Comparison of ENCODE assay signal across 8 mouse cellular contexts in genomic region chrX:17571271-17571620, GRCm38 (mm10). TPM values are rescaled to one million over a fixed set of nuclear protein-coding genes. Genes with fewer than 3 reads are reported as not detected.
DNase-seq lines count a peak whose midpoint lies in the region; ATAC-seq and TF ChIP-seq lines count a peak whose summit lies in the region.

No protein-coding gene starts in this region.

- peak overlapping the region; percentile 63 for H3K4me3 ChIP-seq in heart, embryonic 13.5 days
- peak overlapping the region; percentile 71 for H3K4me3 ChIP-seq in heart, postnatal 0 days (ENCODE audit: low read depth, low read length)
- H3K4me3 ChIP-seq in midbrain, embryonic 11.5 days (ENCODE audit: low read depth, low read length): peak overlapping the region; percentile 33

- H3K27ac ChIP-seq in heart, embryonic 13.5 days (replicated peaks): peak overlapping the region; percentile 89
- peak overlapping the region; percentile 94 for H3K27ac ChIP-seq in heart, postnatal 0 days (ENCODE audit: low read depth)
- H3K27ac ChIP-seq in midbrain, embryonic 11.5 days (ENCODE audit: low read depth, low read length): peak overlapping the region; percentile 84

- 35% methylated on average over 10 of the region's 10 CpGs for WGBS in heart, embryonic 13.5 days
- 34% methylated on average over 10 of the region's 10 CpGs for WGBS in heart, postnatal 0 days
- 17% methylated on average over 10 of the region's 10 CpGs for WGBS in midbrain, embryonic 11.5 days

- H3K4me2 ChIP-seq in heart, embryonic 13.5 days: peak overlapping the region; percentile 64
- H3K4me2 ChIP-seq in heart, postnatal 0 days (ENCODE audit: low read depth, low read length): peak overlapping the region; percentile 56
- H3K4me2 ChIP-seq in midbrain, embryonic 11.5 days: peak overlapping the region; percentile 41

- H3K9ac ChIP-seq in heart, embryonic 13.5 days: peak overlapping the region; percentile 83
- peak overlapping the region; percentile 73 for H3K9ac ChIP-seq in heart, postnatal 0 days (replicated peaks; ENCODE audit: low read depth, low read length)
- H3K9ac ChIP-seq in midbrain, embryonic 11.5 days (ENCODE audit: low read length): peak overlapping the region; percentile 63; the same call in 1 of the 2 replicates

- ATAC-seq in heart, embryonic 13.5 days (ENCODE audit: extremely low read depth, insufficient number of reproducible peaks, low FRiP score, low TSS enrichment): no peak
- ATAC-seq in heart, postnatal 0 days (ENCODE audit: insufficient read depth, low read depth): no peak
- 0 out of 2 replicates have a peak, but pooled peaks have one; percentile 1 for ATAC-seq in midbrain, embryonic 11.5 days (ENCODE audit: low FRiP score)
- no peak for ATAC-seq in activated CD4-positive, CD25-positive, alpha-beta regulatory T cell, adult 4 months

- no peaks in the 10 kb centered on the region for H3K27me3 ChIP-seq in heart, embryonic 13.5 days (replicated peaks)
- H3K27me3 ChIP-seq in heart, postnatal 0 days (ENCODE audit: control insufficient read depth, insufficient read depth, low read length): no peaks in the 10 kb centered on the region
- no peaks in the 10 kb centered on the region for H3K27me3 ChIP-seq in midbrain, embryonic 11.5 days (ENCODE audit: control insufficient read depth, insufficient read depth, low read length)

- TF ChIP-seq CTCF in heart, postnatal 0 days (IDR thresholded peaks at IDR 0.05; ENCODE audit: low read depth): no peak

- TF ChIP-seq EP300 in heart, postnatal 0 days (IDR thresholded peaks at IDR 0.05; ENCODE audit: low read depth): no peak

- no peak for DNase-seq in heart, adult 18-20 months
- peak; percentile 68 for DNase-seq in NIH3T3 (ENCODE audit: low read depth)
- no peak for DNase-seq in heart, postnatal 0 days (ENCODE audit: low spot score)
- no peak for DNase-seq in midbrain, embryonic 11.5 days (ENCODE audit: low spot score, missing footprints)
- no peak for DNase-seq in gastrocnemius, adult 18-20 months (ENCODE audit: low spot score)
- no peak for DNase-seq in T-cell, adult 2 months (ENCODE audit: low spot score)

- H3K4me1 ChIP-seq in heart, embryonic 13.5 days: no peaks in the 10 kb centered on the region
- no peaks in the 10 kb centered on the region for H3K4me1 ChIP-seq in heart, postnatal 0 days (ENCODE audit: control insufficient read depth, insufficient read depth)
- no peaks in the 10 kb centered on the region for H3K4me1 ChIP-seq in midbrain, embryonic 11.5 days (ENCODE audit: control insufficient read depth, insufficient read depth, low read length)

- H3K36me3 ChIP-seq in heart, embryonic 13.5 days: 0 out of 2 replicates have a peak, but pooled peaks cover 4% of the 10 kb centered on the region
- H3K36me3 ChIP-seq in heart, postnatal 0 days (replicated peaks; ENCODE audit: control insufficient read depth, insufficient read depth, low read length): no peaks in the 10 kb centered on the region
- no peaks in the 10 kb centered on the region for H3K36me3 ChIP-seq in midbrain, embryonic 11.5 days (ENCODE audit: control insufficient read depth, insufficient read depth, low read length)

- H3K9me3 ChIP-seq in heart, embryonic 13.5 days: no peaks in the 10 kb centered on the region
- no peaks in the 10 kb centered on the region for H3K9me3 ChIP-seq in heart, postnatal 0 days (replicated peaks; ENCODE audit: control insufficient read depth, low read length)
- H3K9me3 ChIP-seq in midbrain, embryonic 11.5 days (ENCODE audit: control insufficient read depth, low read length): no peaks in the 10 kb centered on the region

RNA-seq across cellular contexts. Expression of gene Fundc1, which starts 0.9 kb away (rescaled TPM):
- polyA plus RNA-seq in heart, embryonic 13.5 days (2015; fragmentation: Nextera tagmentation; extraction: Ambion mirVana): 35.5 and 40.7 TPM in 2 replicates
- 10 to 100 TPM; 31.1 to 34.7 TPM for total RNA-seq in heart, adult 18-20 months (2021)
- 18.5 and 31.4 TPM in 2 replicates for total RNA-seq in heart, postnatal 0 days (2014; rRNA removed; ENCODE audit: low replicate concordance)
- polyA plus RNA-seq in heart, postnatal 0 days (2015; fragmentation: Nextera tagmentation; extraction: Ambion mirVana): 36.3 and 37.0 TPM in 2 replicates
- polyA plus RNA-seq in midbrain, embryonic 11.5 days (2014; fragmentation: Nextera tagmentation; extraction: Ambion mirVana): 50.3 and 53.6 TPM in 2 replicates
- 10 to 100 TPM; 68.8 to 78.1 TPM for polyA plus RNA-seq in activated CD4-positive, CD25-positive, alpha-beta regulatory T cell, adult 4 months (2017; shearing (Covaris generic))
- 10 to 100 TPM; 27.6 to 34.6 TPM for total RNA-seq in gastrocnemius, adult 18-20 months (2021)
